Mouse (Mus musculus): ENCODE results near the gene Psmd12. TPM values are rescaled to one million over a fixed set of nuclear protein-coding genes. Genes with fewer than 3 reads are reported as not detected.

Gene Psmd12
- polyA plus RNA-seq, 1 experiment from 2014 or later = 151 TPM

- peak within 1 kb of the TSS; percentile 83 for H3K27ac ChIP-seq (replicated peaks)
- H3K36me3 ChIP-seq = peaks cover 22% of the 10 kb centered on the region; the same call in 1 of the 2 replicates
- H3K27me3 ChIP-seq (replicated peaks) = 0 out of 2 replicates have a peak, but pooled peaks cover 4% of the 10 kb centered on the region
- WGBS = under 1% methylated on average over 66 of the region's 70 CpGs
- peak within 1 kb of the TSS; percentile 88 for H3K9ac ChIP-seq (replicated peaks)
- peak within 1 kb of the TSS; percentile 91 for H3K4me3 ChIP-seq (replicated peaks)
- peaks cover 26% of the 10 kb centered on the region for H3K4me1 ChIP-seq
- peak; percentile 78 for ATAC-seq (ENCODE audit: low FRiP score)
- H3K9me3 ChIP-seq (replicated peaks) = no peaks in the 10 kb centered on the region
- peak within 1 kb of the TSS; percentile 100 for H3K4me2 ChIP-seq
These were observed 68.3 kb downstream of the Psmd12 start, which contains the start of gene Helz for GRCm38 (mm10) chr11:107547351-107548203. Gene Helz, plus strand, starts transcription at chr11:107547930.

DNA sequence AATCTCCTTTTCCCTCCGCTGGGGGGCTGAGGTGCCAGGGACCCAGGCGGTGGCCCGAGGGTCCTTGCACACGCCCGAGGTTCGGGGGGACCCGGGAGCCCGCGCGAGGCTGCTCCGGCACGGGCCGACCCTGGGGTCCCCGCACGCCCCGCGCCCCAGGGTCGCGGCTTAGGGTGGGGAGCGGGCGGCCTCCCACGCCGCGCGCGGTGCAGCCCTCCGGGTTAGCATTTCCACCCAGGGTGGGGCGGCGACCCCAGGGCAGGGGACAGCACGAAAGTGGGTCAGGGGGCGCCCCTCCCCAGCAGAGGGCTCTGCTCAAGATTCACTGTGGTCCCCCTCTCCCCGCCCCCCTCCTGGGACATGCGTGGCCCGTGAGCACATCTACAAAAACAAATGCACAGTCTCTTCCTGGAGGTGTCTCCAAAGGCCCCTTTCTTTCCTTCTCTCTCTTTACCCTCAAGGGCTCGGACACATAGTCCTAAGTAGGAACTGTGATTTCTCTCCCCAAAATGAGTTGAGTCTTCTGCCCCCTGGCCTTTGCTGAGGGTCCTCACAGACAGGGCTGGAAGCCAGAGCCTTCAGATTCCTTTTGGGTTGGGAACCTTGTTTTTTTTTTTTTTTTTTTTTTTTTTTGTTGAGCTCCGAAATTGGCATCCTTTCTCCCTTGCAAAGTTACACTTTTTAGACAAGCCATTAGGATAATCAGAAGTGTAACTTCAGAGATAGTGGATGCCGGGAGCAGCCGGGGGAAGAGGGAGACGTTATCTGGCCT is 69.1 kb downstream of the Psmd12 start:
- peaks cover 26% of the 10 kb centered on the region for H3K4me1 ChIP-seq
- peak overlapping the region; percentile 83 for H3K27ac ChIP-seq (replicated peaks)
- WGBS = 10% methylated on average over 30 of the region's 39 CpGs
- no peaks in the 10 kb centered on the region for H3K9me3 ChIP-seq (replicated peaks)
- peak overlapping the region; percentile 88 for H3K9ac ChIP-seq (replicated peaks)
- H3K27me3 ChIP-seq (replicated peaks) = 0 out of 2 replicates have a peak, but pooled peaks cover 4% of the 10 kb centered on the region
- peak; percentile 53 for ATAC-seq (ENCODE audit: low FRiP score)
- peaks cover 25% of the 10 kb centered on the region; the same call in 1 of the 2 replicates for H3K36me3 ChIP-seq
- peak overlapping the region; percentile 100 for H3K4me2 ChIP-seq
- peak overlapping the region; percentile 91 for H3K4me3 ChIP-seq (replicated peaks)

Other genes with a start within 250 kb of the Psmd12 start
- 42.0 and 45.0 TPM in 2 replicates for gene Pitpnc1, start 8.8 kb upstream of the Psmd12 start, polyA plus RNA-seq (2015; fragmentation: Nextera tagmentation; extraction: Ambion mirVana)
- gene Helz, start 68.4 kb downstream of the Psmd12 start, polyA plus RNA-seq (2015; fragmentation: Nextera tagmentation; extraction: Ambion mirVana) = 13.5 and 16.4 TPM in 2 replicates
- 1.0 and 1.9 TPM in 2 replicates for gene Cacng1, start 237.0 kb downstream of the Psmd12 start, polyA plus RNA-seq (2015; fragmentation: Nextera tagmentation; extraction: Ambion mirVana)